Mouse (Mus musculus) spleen, adult 2 months (tissue): ENCODE data around the gene Exosc1.

Experiments used
- CTCF ChIP-seq: fragments of 200-500 bp; IDR thresholded peaks from 2 replicates; pipeline ENCODE4 v1.5.1; 2011; ENCODE audit warnings: mild to moderate bottlenecking, inconsistent platforms; ENCODE audit not compliant: insufficient read depth, insufficient read length, insufficient replicate concordance; ENCODE audit errors: extremely low read depth
- POLR2A ChIP-seq: fragments of 200-500 bp; IDR thresholded peaks from 2 replicates; pipeline ENCODE4 v1.6.1; 2011; ENCODE audit warnings: low read depth, low read length, inconsistent platforms

DNA sequence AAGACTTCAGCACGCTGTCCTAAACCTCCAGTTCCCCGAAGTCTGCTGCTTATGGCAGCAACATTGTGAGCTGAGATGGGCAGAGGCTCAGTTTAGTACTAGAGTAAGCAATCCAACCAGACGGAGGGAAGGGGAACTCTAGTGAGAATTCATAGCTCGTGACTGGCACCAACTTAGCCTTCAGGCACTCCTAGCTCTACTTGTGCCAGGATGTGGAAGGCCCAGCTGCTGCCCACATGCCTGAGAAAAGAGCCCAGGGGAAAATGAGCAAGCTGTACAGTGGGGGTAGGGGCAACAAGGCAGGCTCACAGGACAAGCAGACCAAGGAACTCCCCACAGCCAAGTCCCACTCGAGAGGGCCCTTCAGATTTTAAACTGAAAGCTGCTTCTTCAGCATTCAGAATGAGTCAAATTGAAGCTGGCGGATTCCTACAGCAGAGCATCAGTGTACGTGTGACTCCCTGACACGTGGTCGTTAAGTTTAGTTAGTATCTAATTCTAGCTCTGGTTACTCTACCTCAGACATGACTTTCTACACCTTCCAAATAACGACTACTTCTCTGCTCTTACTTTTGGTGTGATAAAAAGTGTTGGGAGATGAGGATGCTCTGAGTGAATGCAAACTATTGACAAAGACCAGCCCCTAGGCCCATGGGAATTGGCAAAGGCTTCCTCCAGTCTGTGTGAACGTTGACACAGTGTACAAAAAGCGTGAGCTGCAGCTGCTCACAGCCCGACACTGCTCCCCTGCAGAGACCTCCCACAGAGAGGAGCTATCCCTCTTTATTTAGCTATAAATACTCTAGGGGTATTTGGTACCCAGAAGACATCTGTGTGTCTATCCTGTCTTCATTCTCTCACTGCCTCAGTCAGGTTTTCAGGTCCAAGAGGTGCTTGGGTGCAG, 40.9 kb upstream of the Exosc1 start:
- TF ChIP-seq POLR2A (no peak), CTCF (no peak)
